Mouse (Mus musculus): ENCODE data around the gene Fars2. TPM values are rescaled to one million over a fixed set of nuclear protein-coding genes. Genes with fewer than 3 reads are reported as not detected.
"Not testable (repeated sequence)": the region's sequence is repeated elsewhere in the genome, so short reads cannot be mapped to it uniquely, and the experiment has no call there.

The Fars2 gene
- polyA plus RNA-seq, 1 experiment from 2014 or later = 32.5 TPM

DNA sequence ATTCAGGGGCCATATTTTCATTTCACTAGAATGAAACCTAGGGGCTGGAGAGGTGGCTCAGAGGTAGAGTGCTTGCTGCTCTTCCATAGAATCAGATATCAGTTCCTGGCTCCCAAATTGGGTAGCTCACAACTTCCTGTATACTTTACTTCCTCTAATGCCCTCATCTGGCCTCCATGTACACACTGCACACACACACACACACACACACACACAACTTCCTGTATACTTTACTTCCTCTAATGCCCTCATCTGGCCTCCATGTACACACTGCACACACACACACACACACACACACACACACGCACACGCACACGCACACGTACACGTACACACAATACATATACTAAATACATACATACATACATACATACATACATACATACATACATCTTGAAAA is 248.5 kb downstream of the Fars2 start:
- not testable (repeated sequence) for H3K9ac ChIP-seq (ENCODE audit: low read depth, low read length); H3K4me1 ChIP-seq (ENCODE audit: control insufficient read depth, insufficient read depth, low read length); ATAC-seq (ENCODE audit: low read depth); H3K27me3 ChIP-seq (replicated peaks; ENCODE audit: control insufficient read depth, insufficient read depth, low read length); H3K4me3 ChIP-seq (ENCODE audit: low read depth, low read length); H3K4me2 ChIP-seq (ENCODE audit: low read depth, low read length); H3K36me3 ChIP-seq (ENCODE audit: control insufficient read depth, insufficient read depth, low read length); H3K9me3 ChIP-seq (ENCODE audit: control insufficient read depth, low read length); DNase-seq (ENCODE audit: low spot score); H3K27ac ChIP-seq (replicated peaks; ENCODE audit: low read depth, low read length)
- WGBS = 97% methylated on average over 5 of the region's 5 CpGs

DNA sequence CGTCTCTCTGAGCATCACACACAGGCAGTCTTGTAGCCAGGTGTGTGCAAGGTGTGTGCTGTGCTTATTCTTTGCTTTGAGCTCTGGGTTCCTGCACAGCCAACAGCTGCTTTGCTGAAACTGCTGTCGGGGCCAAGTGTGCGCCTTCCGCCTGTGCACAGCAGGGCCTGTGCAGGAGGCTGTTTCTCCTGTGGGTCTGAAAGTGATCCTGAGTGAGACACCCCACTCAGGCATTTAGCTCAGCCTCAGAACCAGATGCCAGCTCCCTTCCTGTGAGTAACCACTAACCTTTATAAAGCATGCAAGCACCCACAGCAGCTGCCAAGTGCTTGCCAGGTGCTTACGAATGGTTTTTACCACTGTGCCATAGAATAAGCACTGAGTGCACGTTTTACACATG is 249.1 kb downstream of the Fars2 start:
- Histone ChIP-seq H3K4me2 (ENCODE audit: low read depth, low read length) (no peak overlapping the region), H3K9me3 (ENCODE audit: control insufficient read depth, low read length) (no peaks in the 10 kb centered on the region), H3K27me3 (replicated peaks; ENCODE audit: control insufficient read depth, insufficient read depth, low read length) (no peaks in the 10 kb centered on the region), H3K4me3 (ENCODE audit: low read depth, low read length) (no peak overlapping the region), H3K27ac (replicated peaks; ENCODE audit: low read depth, low read length) (no peak overlapping the region), H3K4me1 (ENCODE audit: control insufficient read depth, insufficient read depth, low read length) (no peaks in the 10 kb centered on the region), H3K9ac (ENCODE audit: low read depth, low read length) (no peak overlapping the region), H3K36me3 (ENCODE audit: control insufficient read depth, insufficient read depth, low read length) (no peaks in the 10 kb centered on the region)
- no peak for ATAC-seq (ENCODE audit: low read depth)
- 73% methylated on average over 6 of the region's 6 CpGs for WGBS
- peak; percentile 7 for DNase-seq (ENCODE audit: low spot score)

DNA sequence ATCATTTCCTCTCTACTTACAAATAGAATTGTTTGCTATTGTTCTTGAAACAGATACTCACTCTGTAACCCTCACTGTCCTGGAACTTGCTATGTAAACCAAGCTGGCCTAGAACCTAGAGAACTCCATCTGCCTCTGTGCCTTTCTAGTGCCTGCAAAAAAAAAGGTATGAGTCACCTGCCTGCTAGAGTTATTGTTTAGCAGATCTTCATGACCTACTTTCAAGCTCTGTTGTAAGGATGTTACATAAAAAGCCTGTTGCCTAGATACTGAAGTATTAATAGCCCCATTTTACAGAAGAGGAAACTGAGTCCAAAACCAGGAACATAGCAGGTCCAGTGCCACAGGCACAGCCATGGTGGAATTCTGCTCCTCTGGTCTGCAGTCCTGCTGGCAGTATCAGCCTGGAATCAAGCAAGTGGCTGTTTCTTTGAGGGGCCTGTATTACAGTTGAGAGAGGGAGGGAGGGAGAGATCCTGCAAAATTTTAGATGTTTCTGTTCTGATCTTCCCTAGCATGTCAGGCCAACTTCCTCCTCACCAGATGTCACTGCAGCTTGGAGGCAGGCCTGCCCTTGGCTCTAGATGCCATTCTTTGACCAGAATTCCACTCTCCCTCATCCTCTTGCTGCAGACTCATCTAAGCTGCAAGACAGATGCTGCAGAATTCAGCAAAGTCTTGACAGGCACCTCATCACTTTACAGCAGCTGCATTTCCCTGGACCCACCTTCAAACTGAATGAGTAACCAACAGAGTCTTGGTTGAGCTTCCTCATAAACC is 250.7 kb downstream of the Fars2 start:
- H3K4me1 ChIP-seq (ENCODE audit: control insufficient read depth, insufficient read depth, low read length) = no peaks in the 10 kb centered on the region
- H3K27me3 ChIP-seq (replicated peaks; ENCODE audit: control insufficient read depth, insufficient read depth, low read length) = no peaks in the 10 kb centered on the region
- no peak overlapping the region for H3K27ac ChIP-seq (replicated peaks; ENCODE audit: low read depth, low read length)
- no peak overlapping the region for H3K4me2 ChIP-seq (ENCODE audit: low read depth, low read length)
- no peak overlapping the region for H3K4me3 ChIP-seq (ENCODE audit: low read depth, low read length)
- ATAC-seq (ENCODE audit: low read depth) = no peak
- H3K36me3 ChIP-seq (ENCODE audit: control insufficient read depth, insufficient read depth, low read length) = no peaks in the 10 kb centered on the region
- peak; percentile 32 for DNase-seq (ENCODE audit: low spot score)
- H3K9me3 ChIP-seq (ENCODE audit: control insufficient read depth, low read length) = no peaks in the 10 kb centered on the region
- no peak overlapping the region for H3K9ac ChIP-seq (ENCODE audit: low read depth, low read length)

- Histone ChIP-seq H3K9me3 (ENCODE audit: control insufficient read depth, low read length) (no peaks in the 10 kb centered on the region), H3K27me3 (replicated peaks; ENCODE audit: control insufficient read depth, insufficient read depth, low read length) (no peaks in the 10 kb centered on the region), H3K9ac (ENCODE audit: low read depth, low read length) (no peak overlapping the region), H3K4me3 (ENCODE audit: low read depth, low read length) (no peak overlapping the region), H3K4me1 (ENCODE audit: control insufficient read depth, insufficient read depth, low read length) (no peaks in the 10 kb centered on the region), H3K27ac (replicated peaks; ENCODE audit: low read depth, low read length) (no peak overlapping the region), H3K4me2 (ENCODE audit: low read depth, low read length) (no peak overlapping the region), H3K36me3 (ENCODE audit: control insufficient read depth, insufficient read depth, low read length) (no peaks in the 10 kb centered on the region)
- DNase-seq (ENCODE audit: low spot score) (no peak), ATAC-seq (ENCODE audit: low read depth) (no peak)
- 61% methylated on average over 3 of the region's 3 CpGs for WGBS
Measured at GRCm38 (mm10) chr13:36368799-36369198, 251.6 kb downstream of the Fars2 start.

GRCm38 (mm10) chr13:36369400-36369799 is 252.2 kb downstream of the Fars2 start:
- DNase-seq (ENCODE audit: low spot score) = no peak
- WGBS = 83% methylated on average over 11 of the region's 11 CpGs
- H3K4me3 ChIP-seq (ENCODE audit: low read depth, low read length) = no peak overlapping the region
- no peak overlapping the region for H3K27ac ChIP-seq (replicated peaks; ENCODE audit: low read depth, low read length)
- H3K27me3 ChIP-seq (replicated peaks; ENCODE audit: control insufficient read depth, insufficient read depth, low read length) = no peaks in the 10 kb centered on the region
- no peaks in the 10 kb centered on the region for H3K36me3 ChIP-seq (ENCODE audit: control insufficient read depth, insufficient read depth, low read length)
- no peaks in the 10 kb centered on the region for H3K9me3 ChIP-seq (ENCODE audit: control insufficient read depth, low read length)
- H3K4me1 ChIP-seq (ENCODE audit: control insufficient read depth, insufficient read depth, low read length) = no peaks in the 10 kb centered on the region
- ATAC-seq (ENCODE audit: low read depth) = no peak
- no peak overlapping the region for H3K4me2 ChIP-seq (ENCODE audit: low read depth, low read length)
- H3K9ac ChIP-seq (ENCODE audit: low read depth, low read length) = no peak overlapping the region

DNA sequence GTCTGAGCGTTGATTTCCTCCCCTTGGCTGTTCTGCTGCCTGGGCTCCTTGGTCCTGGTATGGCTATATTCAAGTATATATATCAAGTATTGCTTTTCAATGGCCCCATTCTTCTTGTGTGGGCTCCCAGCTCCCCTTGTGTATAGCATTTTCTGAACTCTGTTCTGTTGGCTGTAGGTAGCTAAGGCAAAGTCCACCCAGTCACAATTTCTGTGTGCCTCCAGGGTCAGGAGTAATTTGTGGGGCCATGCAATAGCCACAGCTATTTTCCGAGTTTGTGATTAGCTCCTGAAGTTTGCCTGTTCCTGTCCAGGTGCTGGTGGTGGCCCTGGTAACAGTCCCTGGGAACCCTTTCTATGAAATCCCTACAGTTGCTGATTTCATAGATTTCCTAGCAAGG is 266.0 kb downstream of the Fars2 start:
- DNase-seq (ENCODE audit: low spot score) (no peak), ATAC-seq (ENCODE audit: low read depth) (no peak)
- H3K4me3 ChIP-seq (ENCODE audit: low read depth, low read length) = no peak overlapping the region
- H3K36me3 ChIP-seq (ENCODE audit: control insufficient read depth, insufficient read depth, low read length) = no peaks in the 10 kb centered on the region
- H3K9me3 ChIP-seq (ENCODE audit: control insufficient read depth, low read length) = no peaks in the 10 kb centered on the region
- H3K4me1 ChIP-seq (ENCODE audit: control insufficient read depth, insufficient read depth, low read length) = no peaks in the 10 kb centered on the region
- no peak overlapping the region for H3K9ac ChIP-seq (ENCODE audit: low read depth, low read length)
- WGBS = 85% methylated on average over 2 of the region's 2 CpGs
- no peak overlapping the region for H3K4me2 ChIP-seq (ENCODE audit: low read depth, low read length)
- H3K27ac ChIP-seq (replicated peaks; ENCODE audit: low read depth, low read length) = no peak overlapping the region
- H3K27me3 ChIP-seq (replicated peaks; ENCODE audit: control insufficient read depth, insufficient read depth, low read length) = no peaks in the 10 kb centered on the region

- WGBS = 75% methylated on average over 5 of the region's 5 CpGs
- Histone ChIP-seq H3K9me3 (ENCODE audit: control insufficient read depth, low read length) (no peaks in the 10 kb centered on the region), H3K4me1 (ENCODE audit: control insufficient read depth, insufficient read depth, low read length) (no peaks in the 10 kb centered on the region), H3K4me3 (ENCODE audit: low read depth, low read length) (no peak overlapping the region), H3K27me3 (replicated peaks; ENCODE audit: control insufficient read depth, insufficient read depth, low read length) (no peaks in the 10 kb centered on the region), H3K4me2 (ENCODE audit: low read depth, low read length) (no peak overlapping the region), H3K36me3 (ENCODE audit: control insufficient read depth, insufficient read depth, low read length) (no peaks in the 10 kb centered on the region), H3K27ac (replicated peaks; ENCODE audit: low read depth, low read length) (no peak overlapping the region), H3K9ac (ENCODE audit: low read depth, low read length) (no peak overlapping the region)
- DNase-seq (ENCODE audit: low spot score) (no peak), ATAC-seq (ENCODE audit: low read depth) (no peak)
Measured at GRCm38 (mm10) chr13:36386074-36386473, 268.9 kb downstream of the Fars2 start.

- DNase-seq (ENCODE audit: low spot score) (no peak), ATAC-seq (ENCODE audit: low read depth) (no peak)
- H3K4me2 ChIP-seq (ENCODE audit: low read depth, low read length) = no peak overlapping the region
- H3K4me3 ChIP-seq (ENCODE audit: low read depth, low read length) = no peak overlapping the region
- no peak overlapping the region for H3K9ac ChIP-seq (ENCODE audit: low read depth, low read length)
- no peak overlapping the region for H3K27ac ChIP-seq (replicated peaks; ENCODE audit: low read depth, low read length)
- 69% methylated on average over 7 of the region's 7 CpGs for whole genome bisulfite sequencing
- no peaks in the 10 kb centered on the region for H3K4me1 ChIP-seq (ENCODE audit: control insufficient read depth, insufficient read depth, low read length)
- H3K9me3 ChIP-seq (ENCODE audit: control insufficient read depth, low read length) = no peaks in the 10 kb centered on the region
- no peaks in the 10 kb centered on the region for H3K36me3 ChIP-seq (ENCODE audit: control insufficient read depth, insufficient read depth, low read length)
- no peaks in the 10 kb centered on the region for H3K27me3 ChIP-seq (replicated peaks; ENCODE audit: control insufficient read depth, insufficient read depth, low read length)
Measured at GRCm38 (mm10) chr13:36391936-36392335, 274.7 kb downstream of the Fars2 start.

DNA sequence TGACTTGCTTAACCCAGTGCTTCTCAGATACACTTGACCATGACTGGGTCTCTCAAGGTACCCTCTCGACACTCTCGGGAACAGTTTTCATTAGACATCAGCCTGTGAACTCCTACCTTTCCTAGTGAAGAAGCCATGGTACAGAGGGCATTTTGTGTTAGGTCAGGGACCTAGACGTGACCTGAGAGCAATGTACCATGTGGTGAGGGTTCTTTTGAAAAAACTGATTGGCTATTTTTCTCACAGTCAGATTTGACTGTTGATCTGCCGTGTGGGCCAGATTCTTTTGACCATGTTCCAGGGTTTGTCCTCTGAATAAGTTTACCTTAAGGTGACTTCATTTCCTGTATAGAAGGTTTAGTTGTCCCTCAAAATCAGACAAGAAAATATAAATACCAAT is 275.5 kb downstream of the Fars2 start:
- Histone ChIP-seq H3K4me2 (ENCODE audit: low read depth, low read length) (no peak overlapping the region), H3K27me3 (replicated peaks; ENCODE audit: control insufficient read depth, insufficient read depth, low read length) (no peaks in the 10 kb centered on the region), H3K4me3 (ENCODE audit: low read depth, low read length) (no peak overlapping the region), H3K9ac (ENCODE audit: low read depth, low read length) (no peak overlapping the region), H3K9me3 (ENCODE audit: control insufficient read depth, low read length) (no peaks in the 10 kb centered on the region), H3K36me3 (ENCODE audit: control insufficient read depth, insufficient read depth, low read length) (no peaks in the 10 kb centered on the region), H3K27ac (replicated peaks; ENCODE audit: low read depth, low read length) (no peak overlapping the region), H3K4me1 (ENCODE audit: control insufficient read depth, insufficient read depth, low read length) (no peaks in the 10 kb centered on the region)
- no peak for ATAC-seq (ENCODE audit: low read depth)
- no peak for DNase-seq (ENCODE audit: low spot score)
- WGBS = 70% methylated on average over 4 of the region's 4 CpGs

Data from embryonic facial prominence, embryonic 14.5 days (tissue).